Mouse (Mus musculus) kidney, embryonic 14.5 days (tissue): ENCODE measurements around the gene Vps50. TPM values are rescaled to one million over a fixed set of nuclear protein-coding genes. Genes with fewer than 3 reads are reported as not detected.

Experiments used
- ATAC-seq: fragments of 200-750 bp; cut with Nextera tagmentation; 2 replicates; pipeline ENCODE4 v1.8.0; 2017; ENCODE audit warnings: moderate number of reproducible peaks, mild to moderate bottlenecking, moderate TSS enrichment, moderate library complexity; ENCODE audit not compliant: low FRiP score, low TSS enrichment
- H3K27ac ChIP-seq: fragments of 300-500 bp; sonication (generic); 2 replicates; pipeline ENCODE4 v1.5.1; 2014; ENCODE audit warnings: low read depth, mild to moderate bottlenecking, low read length, moderate library complexity, mixed read lengths
- H3K27me3 ChIP-seq: fragments of 300-500 bp; sonication (generic); 2 replicates; pipeline ENCODE4 v1.6.1; 2014; ENCODE audit warnings: mild to moderate bottlenecking, low read length; ENCODE audit not compliant: control insufficient read depth, insufficient read depth
- H3K36me3 ChIP-seq: fragments of 300-500 bp; sonication (generic); 2 replicates; pipeline ENCODE4 v1.6.1; 2014; ENCODE audit warnings: low read length, mixed read lengths; ENCODE audit not compliant: control insufficient read depth, insufficient read depth
- H3K4me1 ChIP-seq: fragments of 300-500 bp; sonication (generic); 2 replicates; pipeline ENCODE4 v1.6.1; 2014; ENCODE audit warnings: low read length, mixed read lengths; ENCODE audit not compliant: control insufficient read depth, insufficient read depth
- H3K4me2 ChIP-seq: fragments of 300-500 bp; sonication (generic); replicated peaks from 2 replicates; pipeline ENCODE4 v1.6.1; 2014; ENCODE audit warnings: low read depth, mild to moderate bottlenecking, low read length
- H3K4me3 ChIP-seq: fragments of 300-500 bp; sonication (generic); 2 replicates; pipeline ENCODE4 v1.5.1; 2014; ENCODE audit warnings: mild to moderate bottlenecking, low read length
- H3K9ac ChIP-seq: fragments of 300-500 bp; sonication (generic); 2 replicates; pipeline ENCODE4 v1.6.1; 2014; ENCODE audit warnings: low read depth, mild to moderate bottlenecking, low read length, moderate library complexity
- H3K9me3 ChIP-seq: fragments of 300-500 bp; sonication (generic); 2 replicates; pipeline ENCODE4 v1.6.1; 2016; ENCODE audit warnings: low read length; ENCODE audit not compliant: control insufficient read depth
- WGBS: fragments of 180-500 bp; shearing (Covaris S2); extraction: QIAGEN DNeasy Blood & Tissue Kit; methylation state at CpG from one replicate; pipeline ENCODE4 v1.1.7; 2014; 5-methylcytosine and 5-hydroxymethylcytosine counted together
- polyA plus RNA-seq: library from polyadenylated mRNA; unstranded; fragments of >200 nt; fragmentation: Nextera tagmentation; extraction: Ambion mirVana; gene quantifications from 2 replicates; pipeline ENCODE4 v1.2.1, GENCODE M21; 2014

The Vps50 gene
- polyA plus RNA-seq, 1 experiment from 2014 or later = 33.1 TPM

DNA sequence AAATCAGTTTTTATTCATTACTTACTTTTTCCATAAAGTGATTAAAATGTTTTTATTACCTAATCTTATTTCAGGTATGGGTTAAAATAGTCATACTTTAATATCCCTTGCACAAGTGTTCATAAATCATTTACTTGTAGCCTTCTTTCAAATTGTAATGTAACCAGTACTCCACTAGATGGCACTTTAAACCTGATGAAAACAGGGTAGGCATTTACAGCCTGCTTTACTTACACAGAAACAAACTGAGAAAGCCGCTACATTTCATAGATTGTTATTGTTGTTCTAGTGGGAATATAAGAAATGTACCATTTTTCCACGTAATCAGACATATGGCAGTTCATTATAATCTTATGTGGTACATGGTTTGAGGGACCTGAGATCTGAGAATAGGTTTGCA is 11.6 kb downstream of the Vps50 start:
- H3K36me3 ChIP-seq = no peaks in the 10 kb centered on the region
- H3K27me3 ChIP-seq = no peaks in the 10 kb centered on the region
- no peaks in the 10 kb centered on the region for H3K4me1 ChIP-seq
- ATAC-seq = peak; percentile 57; the same call in 1 of the 2 replicates
- no peak overlapping the region for H3K9ac ChIP-seq
- WGBS = 31% methylated on average over 2 of the region's 2 CpGs
- no peak overlapping the region for H3K4me2 ChIP-seq
- no peak overlapping the region for H3K4me3 ChIP-seq
- no peaks in the 10 kb centered on the region for H3K9me3 ChIP-seq
- no peak overlapping the region for H3K27ac ChIP-seq

DNA sequence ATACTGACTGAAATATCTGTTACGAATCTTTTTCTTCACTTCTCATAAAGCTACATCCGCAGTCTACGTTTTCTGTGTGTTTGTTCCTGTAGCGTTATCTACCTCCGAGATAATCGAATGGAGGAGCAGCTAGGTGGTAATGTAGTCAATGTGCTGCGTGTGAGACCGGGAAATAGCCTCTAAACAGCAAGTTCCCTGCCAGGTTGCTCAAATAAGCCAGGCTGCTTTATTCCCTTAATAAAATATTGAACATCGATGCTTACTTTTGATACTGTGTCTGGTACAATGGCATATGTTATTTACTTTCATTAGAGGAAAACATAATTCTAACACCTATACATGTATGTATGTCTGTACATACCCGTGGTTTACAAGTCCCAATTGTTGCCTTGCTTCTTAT is 12.9 kb downstream of the Vps50 start:
- Histone ChIP-seq H3K27ac (no peak overlapping the region), H3K9ac (no peak overlapping the region), H3K4me3 (no peak overlapping the region), H3K27me3 (no peaks in the 10 kb centered on the region), H3K4me1 (no peaks in the 10 kb centered on the region), H3K4me2 (no peak overlapping the region), H3K36me3 (no peaks in the 10 kb centered on the region), H3K9me3 (no peaks in the 10 kb centered on the region)
- WGBS = 89% methylated on average over 10 of the region's 10 CpGs
- ATAC-seq = no peak

DNA sequence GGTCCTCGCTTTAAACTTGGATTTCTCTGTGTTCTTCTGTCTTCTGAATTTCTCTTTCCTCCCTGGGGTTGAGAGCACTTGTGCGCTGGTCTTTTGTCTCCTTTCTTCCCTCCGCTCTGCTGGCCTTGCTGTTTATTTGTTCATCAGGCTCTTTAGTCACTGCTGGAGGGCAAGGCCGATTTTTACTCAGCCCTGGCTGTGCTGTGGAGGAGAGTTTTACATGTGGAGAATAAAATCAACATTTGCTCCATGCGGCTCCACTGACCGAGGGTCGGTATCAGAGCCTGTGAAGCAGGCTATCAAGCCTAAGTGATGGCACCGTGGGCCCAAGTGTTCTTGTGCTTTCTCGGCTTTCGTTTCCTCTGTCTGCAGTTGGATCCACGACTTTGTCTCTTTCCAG is 13.4 kb downstream of the Vps50 start:
- Histone ChIP-seq H3K4me3 (no peak overlapping the region), H3K27me3 (no peaks in the 10 kb centered on the region)
- no peak for ATAC-seq

GRCm38 (mm10) chr6:3512611-3513010 is 14.4 kb downstream of the Vps50 start:
- 70% methylated on average over 3 of the region's 3 CpGs for WGBS
- ATAC-seq = 0 out of 2 replicates have a peak, but pooled peaks have one; percentile 35
- no peak overlapping the region for H3K9ac ChIP-seq

More for the DNA sequence above, 13.4 kb downstream of the Vps50 start:
- no peak overlapping the region for H3K4me2 ChIP-seq
- H3K4me1 ChIP-seq = no peaks in the 10 kb centered on the region
- H3K9ac ChIP-seq = no peak overlapping the region
- H3K9me3 ChIP-seq = no peaks in the 10 kb centered on the region
- H3K27ac ChIP-seq = no peak overlapping the region
- H3K36me3 ChIP-seq = no peaks in the 10 kb centered on the region
- 70% methylated on average over 11 of the region's 11 CpGs for WGBS

GRCm38 (mm10) chr6:3528198-3528597 is 30.0 kb downstream of the Vps50 start:
- Histone ChIP-seq H3K27me3 (no peaks in the 10 kb centered on the region), H3K4me2 (no peak overlapping the region), H3K36me3 (peaks cover 3% of the 10 kb centered on the region; the same call in 1 of the 2 replicates), H3K27ac (no peak overlapping the region), H3K4me1 (no peaks in the 10 kb centered on the region), H3K9ac (no peak overlapping the region), H3K4me3 (no peak overlapping the region), H3K9me3 (no peaks in the 10 kb centered on the region)
- 94% methylated on average over 4 of the region's 4 CpGs for WGBS
- no peak for ATAC-seq

More at GRCm38 (mm10) chr6:3512611-3513010, 14.4 kb downstream of the Vps50 start:
- Histone ChIP-seq H3K4me1 (no peaks in the 10 kb centered on the region), H3K27ac (no peak overlapping the region), H3K27me3 (no peaks in the 10 kb centered on the region), H3K4me3 (no peak overlapping the region), H3K9me3 (no peaks in the 10 kb centered on the region), H3K36me3 (no peaks in the 10 kb centered on the region), H3K4me2 (no peak overlapping the region)

GRCm38 (mm10) chr6:3531445-3531844 is 33.3 kb downstream of the Vps50 start:
- Histone ChIP-seq H3K27me3 (no peaks in the 10 kb centered on the region), H3K4me2 (no peak overlapping the region), H3K4me3 (no peak overlapping the region), H3K9me3 (no peaks in the 10 kb centered on the region), H3K36me3 (0 out of 2 replicates have a peak, but pooled peaks cover 2% of the 10 kb centered on the region), H3K4me1 (no peaks in the 10 kb centered on the region), H3K27ac (no peak overlapping the region), H3K9ac (no peak overlapping the region)
- no peak for ATAC-seq
- 77% methylated on average over 5 of the region's 5 CpGs for WGBS

GRCm38 (mm10) chr6:3536048-3536447 is 37.9 kb downstream of the Vps50 start:
- 80% methylated on average over 1 of the region's 1 CpGs for WGBS
- no peaks in the 10 kb centered on the region for H3K27me3 ChIP-seq
- ATAC-seq = no peak

GRCm38 (mm10) chr6:3539470-3539869 is 41.3 kb downstream of the Vps50 start:
- no peaks in the 10 kb centered on the region for H3K27me3 ChIP-seq
- H3K4me3 ChIP-seq = no peak overlapping the region

More at GRCm38 (mm10) chr6:3536048-3536447, 37.9 kb downstream of the Vps50 start:
- H3K4me1 ChIP-seq = no peaks in the 10 kb centered on the region
- H3K9me3 ChIP-seq = no peaks in the 10 kb centered on the region
- H3K4me2 ChIP-seq = no peak overlapping the region
- H3K4me3 ChIP-seq = no peak overlapping the region
- peaks cover 10% of the 10 kb centered on the region for H3K36me3 ChIP-seq
- no peak overlapping the region for H3K9ac ChIP-seq
- no peak overlapping the region for H3K27ac ChIP-seq

DNA sequence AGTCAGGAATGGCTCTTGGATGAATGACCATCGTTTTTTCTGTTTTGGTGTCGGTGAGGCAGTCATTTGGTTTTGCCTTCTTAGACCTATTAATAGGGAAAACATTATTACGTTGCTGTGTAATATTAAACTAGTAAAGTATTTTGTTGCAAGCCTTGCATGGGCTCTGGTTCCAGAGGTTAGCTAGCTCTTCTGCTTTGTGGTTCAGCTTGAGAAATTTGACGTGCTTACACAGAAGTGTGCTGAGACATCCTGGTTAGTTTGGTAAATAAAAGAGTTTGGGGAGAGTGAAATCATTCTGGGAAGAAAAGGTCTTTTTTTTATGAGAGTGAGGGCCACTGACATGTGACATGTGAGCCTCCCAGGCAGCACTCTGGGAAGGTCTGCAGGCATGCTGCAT is 45.7 kb downstream of the Vps50 start:
- H3K4me2 ChIP-seq = no peak overlapping the region
- H3K9ac ChIP-seq = no peak overlapping the region
- H3K4me1 ChIP-seq = no peaks in the 10 kb centered on the region
- WGBS = 83% methylated on average over 4 of the region's 4 CpGs
- peaks cover 6% of the 10 kb centered on the region; the same call in 1 of the 2 replicates for H3K36me3 ChIP-seq
- H3K27ac ChIP-seq = no peak overlapping the region
- ATAC-seq = no peak
- H3K9me3 ChIP-seq = no peaks in the 10 kb centered on the region
- H3K27me3 ChIP-seq = no peaks in the 10 kb centered on the region
- H3K4me3 ChIP-seq = no peak overlapping the region

More at GRCm38 (mm10) chr6:3539470-3539869, 41.3 kb downstream of the Vps50 start:
- H3K36me3 ChIP-seq = peaks cover 10% of the 10 kb centered on the region
- no peak overlapping the region for H3K27ac ChIP-seq
- H3K9ac ChIP-seq = no peak overlapping the region
- H3K4me2 ChIP-seq = no peak overlapping the region
- WGBS = 88% methylated on average over 2 of the region's 2 CpGs
- no peaks in the 10 kb centered on the region for H3K4me1 ChIP-seq
- H3K9me3 ChIP-seq = no peaks in the 10 kb centered on the region
- ATAC-seq = no peak
